Mouse (Mus musculus): ENCODE measurements around the gene Nol12.

DNA sequence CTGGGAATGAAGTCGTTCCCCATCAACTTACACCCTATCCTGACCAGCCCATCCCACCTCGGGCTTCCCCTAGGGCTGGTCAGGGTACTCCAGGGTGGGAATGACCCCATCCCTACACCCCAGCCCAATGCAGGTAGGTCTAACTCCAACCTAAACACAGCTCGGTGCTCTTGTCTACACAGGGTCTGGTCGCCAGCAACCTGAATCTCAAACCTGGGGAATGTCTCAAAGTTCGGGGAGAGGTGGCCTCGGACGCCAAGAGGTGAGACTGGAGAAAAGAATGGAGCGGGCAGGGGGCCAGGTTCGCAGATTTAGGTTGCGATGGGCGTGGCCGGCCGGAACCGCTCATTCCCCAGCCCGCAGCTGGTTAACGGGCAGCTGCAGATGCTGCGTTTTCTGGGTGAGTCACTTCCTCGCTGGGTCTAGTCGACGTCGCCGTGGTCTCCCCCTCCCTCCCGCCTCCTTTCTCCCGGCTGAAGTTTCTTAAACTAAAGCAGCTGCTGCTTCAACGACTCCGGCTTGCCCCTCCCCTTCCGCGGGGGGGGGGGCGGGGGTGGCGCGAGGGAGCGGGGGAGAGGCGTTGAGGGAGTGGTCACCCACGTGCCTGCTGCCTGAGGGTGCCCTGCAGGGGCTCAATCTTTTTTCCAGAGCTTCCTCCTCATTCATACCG, 6.8 kb upstream of the Nol12 start:
- TF ChIP-seq MYOD1 (IDR thresholded peaks at IDR 0.05; ENCODE audit: control insufficient read depth in 1 of 3, insufficient read length in 2 of 3, low read depth in 2 of 3) (peak; percentile 59 to 87 (median 85)), POLR2A (IDR thresholded peaks at IDR 0.05; ENCODE audit: insufficient read length, low read depth) (peak; percentile 70), TCF12 (IDR thresholded peaks at IDR 0.05; ENCODE audit: insufficient read depth, poor library complexity, severe bottlenecking) (peak; percentile 70), USF1 (IDR thresholded peaks at IDR 0.05; ENCODE audit: low read depth) (peak; percentile 46), MAX (IDR thresholded peaks at IDR 0.05; ENCODE audit: low read depth) (no peak), TCF3 (IDR thresholded peaks at IDR 0.05; ENCODE audit: insufficient read length, low read depth) (peak; percentile 74), MYOG (IDR thresholded peaks at IDR 0.05; ENCODE audit: control insufficient read depth in 1 of 3, insufficient read depth in 1 of 3, insufficient read length in 2 of 3, low read depth in 2 of 3) (peak; percentile 61 to 94 (median 83)), E2F4 (IDR thresholded peaks at IDR 0.05; ENCODE audit: insufficient read depth) (peak; percentile 18)
